Mouse (Mus musculus): ENCODE data around the gene Def6. TPM values are rescaled to one million over a fixed set of nuclear protein-coding genes. Genes with fewer than 3 reads are reported as not detected.

The Def6 gene
- total RNA-seq, 2 experiments from 2014 or later: 40.7 to 91.5 TPM

GRCm38 (mm10) chr17:28270165-28270564 lies 62.6 kb downstream of the Def6 start:
- no peak for ATAC-seq (ENCODE audit: poor library complexity, severe bottlenecking)

DNA sequence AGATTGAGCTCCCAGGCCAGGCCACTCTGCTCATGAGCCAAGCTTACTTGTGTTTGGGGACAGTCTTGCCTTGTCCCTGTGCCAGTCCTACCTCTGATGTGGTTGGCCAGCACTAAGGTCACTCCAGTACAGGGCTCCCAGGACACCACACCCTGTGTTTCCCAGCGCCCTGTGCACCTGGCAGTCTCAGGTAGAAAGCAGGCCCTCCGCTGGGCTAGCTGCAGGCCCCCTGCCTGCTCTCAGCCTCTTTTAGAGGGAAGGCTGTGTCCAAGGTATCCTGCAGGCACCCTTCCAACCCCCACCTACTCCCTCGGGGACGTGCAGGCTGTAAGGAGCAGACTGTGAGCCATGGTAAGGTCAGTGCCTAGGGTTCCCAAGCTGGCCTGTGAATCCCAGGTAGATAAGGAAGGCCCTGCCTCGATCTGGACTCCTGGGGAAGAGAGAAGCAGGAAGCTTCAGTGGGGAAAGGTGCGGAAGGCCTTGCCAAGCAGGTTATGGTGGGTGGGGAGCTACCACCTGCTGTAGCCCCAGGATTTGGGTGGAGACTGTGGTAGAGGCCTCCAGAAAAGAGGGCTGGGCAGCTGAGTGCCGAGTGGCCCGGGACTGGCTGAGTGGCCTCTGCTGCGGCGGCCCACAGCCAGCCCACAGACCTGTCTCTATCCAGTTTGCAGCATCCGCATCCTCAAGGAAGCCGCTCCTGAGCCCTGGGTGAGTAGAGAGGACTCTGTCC lies 64.1 kb downstream of the Def6 start:
- no peak for ATAC-seq (ENCODE audit: poor library complexity, severe bottlenecking)

- no peak for ATAC-seq (ENCODE audit: poor library complexity, severe bottlenecking)
Observed at GRCm38 (mm10) chr17:28272281-28272680, 64.7 kb downstream of the Def6 start.

GRCm38 (mm10) chr17:28272837-28273236 lies 65.3 kb downstream of the Def6 start:
- ATAC-seq (ENCODE audit: poor library complexity, severe bottlenecking): no peak

DNA sequence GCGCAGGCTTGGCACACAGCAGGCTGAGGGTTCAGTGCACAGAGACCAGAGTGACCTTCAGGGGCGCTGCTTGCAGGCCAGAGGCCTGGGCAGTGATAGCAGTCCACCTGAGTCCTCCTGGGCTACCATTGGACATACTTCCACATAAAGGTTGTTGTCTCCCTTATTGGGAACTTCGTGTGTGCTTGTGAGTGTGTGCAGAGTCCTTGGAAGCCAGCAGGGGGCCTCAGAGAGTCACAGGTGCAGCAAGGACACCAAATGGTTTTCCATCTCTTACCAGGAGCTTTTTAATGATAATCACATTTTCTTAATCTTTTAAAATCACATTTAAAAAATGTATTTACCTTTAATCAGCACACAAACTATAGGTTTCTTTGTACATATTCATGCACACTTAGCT lies 67.2 kb downstream of the Def6 start:
- no peak for ATAC-seq (ENCODE audit: poor library complexity, severe bottlenecking)

DNA sequence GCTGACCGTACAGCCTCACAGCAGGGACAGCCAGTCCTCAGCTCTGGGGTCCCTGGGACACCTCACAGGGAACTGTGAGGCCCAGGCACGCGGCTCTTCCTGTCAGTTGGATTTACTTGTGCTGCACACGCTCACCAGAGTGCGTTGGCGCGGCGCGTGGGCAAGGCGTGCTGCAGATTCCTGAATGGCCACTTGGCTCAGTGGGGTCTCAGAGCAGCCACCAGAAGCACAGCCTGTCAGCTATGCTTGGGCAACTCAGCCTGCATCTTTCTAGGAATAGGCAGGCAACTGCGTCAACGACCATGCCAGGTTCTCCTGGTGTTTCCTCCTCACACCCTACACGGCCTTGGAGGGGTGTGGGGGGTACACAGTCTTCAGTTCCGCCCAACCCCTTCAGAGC lies 69.6 kb downstream of the Def6 start:
- ATAC-seq (ENCODE audit: poor library complexity, severe bottlenecking): no peak

- ATAC-seq (ENCODE audit: poor library complexity, severe bottlenecking): no peak
Observed at GRCm38 (mm10) chr17:28277721-28278120, 70.1 kb downstream of the Def6 start.

DNA sequence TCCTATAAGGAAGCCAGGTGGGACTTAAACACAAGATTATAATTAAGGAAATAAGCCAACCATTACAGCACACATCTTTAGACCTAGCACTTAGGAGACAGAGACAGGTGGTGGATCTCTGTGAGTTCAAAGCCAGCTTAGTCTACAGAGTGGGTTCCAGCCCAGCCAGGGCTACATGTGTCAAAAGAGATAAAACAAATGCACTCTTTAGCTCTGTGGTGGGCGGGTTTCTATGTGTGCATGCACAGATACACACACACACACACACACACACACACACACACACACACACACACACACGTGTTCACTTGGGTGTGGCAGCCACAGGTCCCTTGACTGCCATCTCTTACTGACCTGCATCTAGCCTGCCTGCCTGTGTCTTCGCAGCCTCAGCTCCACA lies 70.6 kb downstream of the Def6 start:
- no peak for ATAC-seq (ENCODE audit: poor library complexity, severe bottlenecking)

Other genes starting within 250 kb of the Def6 start
- 0.11 and 1.1 TPM in 2 replicates for gene Tcp11, start 127.1 kb upstream of the Def6 start, total RNA-seq (2015)
- 0.66 TPM in 1 of 2 replicates, not detected in the other for gene Tcp11, start 127.1 kb upstream of the Def6 start, total RNA-seq (2017)
- gene Scube3, start 65.6 kb upstream of the Def6 start, total RNA-seq (2015): not detected in 2 replicates
- not detected in 2 replicates for gene Scube3, start 65.6 kb upstream of the Def6 start, total RNA-seq (2017)
- gene Zfp523, start 30.6 kb upstream of the Def6 start, total RNA-seq (2015): 4.2 and 6.4 TPM in 2 replicates
- 7.1 and 8.1 TPM in 2 replicates for gene Zfp523, start 30.6 kb upstream of the Def6 start, total RNA-seq (2017)
- gene Ppard, start 24.9 kb downstream of the Def6 start, total RNA-seq (2015): 19.5 and 19.6 TPM in 2 replicates
- 4.4 and 8.2 TPM in 2 replicates for gene Ppard, start 24.9 kb downstream of the Def6 start, total RNA-seq (2017)
- gene Fance, start 105.7 kb downstream of the Def6 start, total RNA-seq (2015): 11.5 and 11.9 TPM in 2 replicates
- 7.5 and 14.3 TPM in 2 replicates for gene Fance, start 105.7 kb downstream of the Def6 start, total RNA-seq (2017)
- gene Rpl10a, start 120.7 kb downstream of the Def6 start, total RNA-seq (2015): 1,429 and 1,585 TPM in 2 replicates
- 468 and 491 TPM in 2 replicates for gene Rpl10a, start 120.7 kb downstream of the Def6 start, total RNA-seq (2017)
- gene Tead3, start 143.0 kb downstream of the Def6 start, total RNA-seq (2015): not detected in 2 replicates
- not detected in 2 replicates for gene Tead3, start 143.0 kb downstream of the Def6 start, total RNA-seq (2017)
- not detected in 2 replicates for gene Tulp1, start 157.4 kb downstream of the Def6 start, total RNA-seq (2015)
- not detected in 2 replicates for gene Tulp1, start 157.4 kb downstream of the Def6 start, total RNA-seq (2017)